Mouse (Mus musculus) CH12.LX (cell line): ENCODE data around the gene Dpp4.

ENCODE experiments used
- EP300 ChIP-seq: IDR thresholded peaks from 2 replicates; pipeline ENCODE4 v1.6.1; 2011; ENCODE audit warnings: low read length, improper control_type of control experiment
- POLR2A ChIP-seq: IDR thresholded peaks from 2 replicates; pipeline ENCODE4 v1.6.1; 2011; ENCODE audit warnings: low read depth, mild to moderate bottlenecking, improper control_type of control experiment, low read length
- ZNF384 ChIP-seq: IDR thresholded peaks from 2 replicates; pipeline ENCODE4 v1.6.1; 2012; ENCODE audit warnings: low read depth, low read length, improper control_type of control experiment, inconsistent platforms

GRCm38 (mm10) chr2:62363606-62364005 is 48.4 kb downstream of the Dpp4 start:
- no peak for TF ChIP-seq EP300
- TF ChIP-seq ZNF384: no peak
- no peak for TF ChIP-seq POLR2A
